12 mouse cellular contexts compared by ENCODE assay signal in genomic region chr2:178579571-178579970, GRCm38 (mm10).
"Had no signal": no experiment of that assay in that cellular context is flagged by ENCODE, and none has a peak within 500 bp of the region (broad histone marks: within the 10 kb centered on the region; RNA-seq: fewer than 3 reads in every experiment).

No protein-coding gene starts in this region.

- DNase-seq: kidney, adult 18-20 months; kidney, postnatal 4 days; left cerebral cortex, postnatal 4 days; lung, adult 2 months; midbrain, embryonic 14.5 days; thymus, adult 18-20 months; thymus, postnatal 36 days had no signal

- H3K4me2 ChIP-seq: limb, embryonic 13.5 days; liver, embryonic 11.5 days; liver, embryonic 15.5 days had no signal

- H3K36me3 ChIP-seq: limb, embryonic 13.5 days; liver, embryonic 15.5 days had no signal

- H3K27ac ChIP-seq: limb, embryonic 13.5 days; liver, embryonic 15.5 days; macrophage had no signal

- H3K4me3 ChIP-seq: limb, embryonic 13.5 days; liver, embryonic 15.5 days had no signal

- H3K4me1 ChIP-seq: liver, embryonic 15.5 days had no signal

- H3K27me3 ChIP-seq: limb, embryonic 13.5 days; liver, embryonic 15.5 days had no signal

- H3K9ac ChIP-seq: limb, embryonic 13.5 days; liver, embryonic 15.5 days had no signal

- H3K9me3 ChIP-seq: limb, embryonic 13.5 days; liver, embryonic 15.5 days had no signal

- ATAC-seq: intestine, embryonic 16.5 days had no signal
